Mouse (Mus musculus) intestine, embryonic 16.5 days (tissue): Measurements from ENCODE around the gene Bdh1. TPM values are rescaled to one million over a fixed set of nuclear protein-coding genes. Genes with fewer than 3 reads are reported as not detected.
"Not testable (repeated sequence)": the region's sequence is repeated elsewhere in the genome, so short reads cannot be mapped to it uniquely, and the experiment has no call there.

Experiments
- ATAC-seq: fragments of 200-750 bp; cut with Nextera tagmentation; 2 replicates; pipeline ENCODE4 v1.8.0; 2017; ENCODE audit warnings: moderate TSS enrichment, moderate library complexity
- H3K27ac ChIP-seq: fragments of 300-500 bp; sonication (generic); 2 replicates; pipeline ENCODE4 v1.5.1; 2014; ENCODE audit warnings: mild to moderate bottlenecking, low read length
- H3K27me3 ChIP-seq: fragments of 300-500 bp; sonication (generic); replicated peaks from 2 replicates; pipeline ENCODE4 v1.6.1; 2014; ENCODE audit warnings: low read length, control low read depth, mixed read lengths; ENCODE audit not compliant: control insufficient read depth, insufficient read depth
- H3K36me3 ChIP-seq: fragments of 300-500 bp; sonication (generic); 2 replicates; pipeline ENCODE4 v1.6.1; 2014; ENCODE audit warnings: low read length, control low read depth; ENCODE audit not compliant: control insufficient read depth, insufficient read depth
- H3K4me1 ChIP-seq: fragments of 300-500 bp; sonication (generic); 2 replicates; pipeline ENCODE4 v1.6.1; 2014; ENCODE audit warnings: low read length, control low read depth, mixed read lengths; ENCODE audit not compliant: control insufficient read depth, insufficient read depth
- H3K4me2 ChIP-seq: fragments of 300-500 bp; sonication (generic); 2 replicates; pipeline ENCODE4 v1.6.1; 2014; ENCODE audit warnings: low read depth, low read length, control low read depth
- H3K4me3 ChIP-seq: fragments of 300-500 bp; sonication (generic); 2 replicates; pipeline ENCODE4 v1.5.1; 2014; ENCODE audit warnings: mild to moderate bottlenecking, low read length
- H3K9ac ChIP-seq: fragments of 300-500 bp; sonication (generic); 2 replicates; pipeline ENCODE4 v1.6.1; 2014; ENCODE audit warnings: low read depth, low read length
- H3K9me3 ChIP-seq: fragments of 300-500 bp; sonication (generic); 2 replicates; pipeline ENCODE4 v1.6.1; 2016; ENCODE audit warnings: low read length, control low read depth; ENCODE audit not compliant: control insufficient read depth
- WGBS: fragments of 180-500 bp; shearing (Covaris S2); extraction: QIAGEN DNeasy Blood & Tissue Kit; methylation state at CpG from one replicate; pipeline ENCODE4 v1.1.7; 2014; 5-methylcytosine and 5-hydroxymethylcytosine counted together
- polyA plus RNA-seq: library from polyadenylated mRNA; unstranded; fragments of >200 nt; fragmentation: Nextera tagmentation; extraction: Ambion mirVana; gene quantifications from 2 replicates; pipeline ENCODE4 v1.2.1, GENCODE M21; 2015

Gene Bdh1
- polyA plus RNA-seq, 1 experiment from 2014 or later, result 272 TPM

GRCm38 (mm10) chr16:31466106-31466505, 44.0 kb downstream of the Bdh1 start:
- no peaks in the 10 kb centered on the region for H3K36me3 ChIP-seq
- ATAC-seq, result no peak
- H3K4me1 ChIP-seq, result 0 out of 2 replicates have a peak, but pooled peaks cover 2% of the 10 kb centered on the region
- no peak overlapping the region for H3K4me3 ChIP-seq
- 77% methylated on average over 5 of the region's 5 CpGs for WGBS
- no peaks in the 10 kb centered on the region for H3K9me3 ChIP-seq
- H3K4me2 ChIP-seq, result no peak overlapping the region
- H3K27ac ChIP-seq, result no peak overlapping the region
- no peaks in the 10 kb centered on the region for H3K27me3 ChIP-seq
- no peak overlapping the region for H3K9ac ChIP-seq

DNA sequence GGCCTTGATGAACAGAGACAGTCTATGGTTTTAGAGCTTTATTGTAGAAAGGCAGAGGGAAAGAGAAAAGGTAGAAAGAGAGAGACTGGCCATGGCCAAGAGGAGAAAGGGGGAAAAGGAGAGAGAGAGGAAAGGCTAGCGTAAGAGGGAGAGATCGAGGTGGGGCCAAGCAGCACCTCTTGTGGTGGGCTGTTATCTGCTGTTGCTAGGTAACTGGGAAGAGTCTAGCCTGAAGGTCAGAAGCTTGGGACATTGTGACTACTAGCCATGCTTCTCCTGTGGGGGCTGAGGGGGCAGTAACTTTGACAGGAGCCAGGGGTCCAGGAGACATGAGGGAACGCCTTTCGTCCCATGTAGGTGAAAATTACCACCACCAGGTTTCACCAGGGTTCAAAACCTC, 48.7 kb downstream of the Bdh1 start:
- H3K9me3 ChIP-seq, H3K4me3 ChIP-seq, H3K36me3 ChIP-seq, H3K4me1 ChIP-seq, H3K27me3 ChIP-seq, H3K27ac ChIP-seq, H3K9ac ChIP-seq, ATAC-seq, H3K4me2 ChIP-seq: not testable (repeated sequence)
- 79% methylated on average over 4 of the region's 4 CpGs for WGBS

DNA sequence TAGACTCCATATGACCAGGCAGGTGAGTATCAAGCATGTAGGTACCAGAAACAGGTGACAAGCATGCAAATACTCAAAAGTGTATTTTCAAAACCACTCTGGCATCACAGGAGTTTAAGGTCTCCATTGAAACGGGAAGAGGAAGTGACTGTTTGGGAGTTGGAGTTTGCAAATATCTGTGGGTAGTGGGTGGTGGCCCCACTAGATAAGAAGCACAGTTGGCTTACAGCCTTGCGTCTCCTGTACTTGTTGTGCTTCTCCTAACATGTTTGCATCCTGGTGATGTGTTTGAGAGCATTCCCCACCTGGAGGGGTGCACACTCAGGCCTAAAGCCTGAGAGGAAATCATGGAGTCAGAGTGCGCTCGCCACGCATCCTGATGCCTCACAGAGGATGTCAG, 49.9 kb downstream of the Bdh1 start:
- H3K4me1 ChIP-seq, result no peaks in the 10 kb centered on the region
- ATAC-seq, result no peak
- no peak overlapping the region for H3K9ac ChIP-seq
- no peak overlapping the region for H3K4me3 ChIP-seq
- H3K4me2 ChIP-seq, result no peak overlapping the region
- H3K27me3 ChIP-seq, result no peaks in the 10 kb centered on the region
- no peak overlapping the region for H3K27ac ChIP-seq
- H3K9me3 ChIP-seq, result no peaks in the 10 kb centered on the region
- no peaks in the 10 kb centered on the region for H3K36me3 ChIP-seq
- WGBS, result 84% methylated on average over 5 of the region's 5 CpGs

DNA sequence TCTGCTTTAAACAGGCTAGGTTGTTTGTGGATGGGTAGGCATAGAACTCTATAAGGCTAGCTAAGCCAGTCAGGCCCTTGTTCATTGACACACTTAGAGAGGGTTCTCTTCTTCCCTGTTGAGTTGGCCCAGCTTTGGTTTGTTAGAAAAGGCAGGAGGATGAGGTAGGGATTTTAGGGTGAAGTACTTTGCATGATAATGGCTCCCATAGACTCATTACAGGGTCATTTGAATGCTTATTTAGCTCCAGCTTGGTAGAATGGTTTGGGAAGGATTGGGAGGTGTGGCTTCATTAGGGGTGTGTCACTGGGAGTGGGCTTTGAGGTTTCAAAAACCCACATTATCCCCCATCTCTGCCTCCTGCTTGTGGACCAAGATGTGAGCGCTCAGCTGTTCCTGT, 51.1 kb downstream of the Bdh1 start:
- ATAC-seq, result no peak
- H3K9me3 ChIP-seq, result no peaks in the 10 kb centered on the region
- H3K27me3 ChIP-seq, result no peaks in the 10 kb centered on the region
- H3K27ac ChIP-seq, result no peak overlapping the region
- H3K9ac ChIP-seq, result no peak overlapping the region
- whole genome bisulfite sequencing, result 89% methylated on average over 1 of the region's 1 CpGs
- H3K4me1 ChIP-seq, result no peaks in the 10 kb centered on the region
- H3K36me3 ChIP-seq, result no peaks in the 10 kb centered on the region
- no peak overlapping the region for H3K4me2 ChIP-seq
- H3K4me3 ChIP-seq, result no peak overlapping the region

DNA sequence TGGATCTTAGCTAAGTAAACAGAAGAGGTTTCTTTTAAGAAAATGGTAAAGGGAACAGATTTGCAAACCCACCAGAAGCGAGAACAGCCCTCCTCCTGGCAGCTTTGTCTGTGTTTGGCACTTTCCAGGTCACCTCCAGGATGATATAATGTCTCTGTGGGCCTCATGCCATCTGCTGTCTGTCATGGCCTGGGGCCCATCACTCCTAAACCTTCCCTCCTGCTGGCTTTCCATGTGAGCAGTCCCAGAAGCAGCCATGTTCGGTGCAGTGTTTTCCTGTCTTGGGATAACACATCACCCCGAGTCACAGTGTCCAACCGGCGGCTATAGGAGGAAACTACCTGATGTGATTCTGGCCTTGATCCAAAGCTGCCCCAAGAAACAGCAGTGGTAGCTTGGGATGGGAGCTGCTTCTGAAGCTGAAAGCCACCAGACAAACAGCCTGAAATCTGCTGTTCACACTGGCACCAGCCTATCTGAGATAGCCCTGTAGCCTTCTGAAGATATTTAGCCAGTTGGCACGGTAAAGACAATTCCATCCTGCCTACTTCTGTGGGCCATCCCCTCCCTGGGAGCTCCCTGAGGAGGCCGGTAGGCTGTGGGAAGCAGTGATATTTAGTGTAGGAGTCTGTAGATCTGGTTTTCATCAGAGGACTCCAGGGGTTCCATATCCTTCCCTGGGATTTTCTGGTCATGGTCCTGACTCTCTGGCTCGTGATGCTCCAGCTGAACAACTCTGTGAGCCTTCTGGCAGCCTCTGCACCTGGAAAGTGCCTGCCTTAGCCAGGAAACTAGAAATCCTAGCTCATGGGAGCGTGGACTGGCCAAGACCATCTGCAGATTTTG, 53.3 kb downstream of the Bdh1 start:
- no peak for ATAC-seq
- Histone ChIP-seq H3K9ac (no peak overlapping the region), H3K9me3 (no peaks in the 10 kb centered on the region), H3K36me3 (no peaks in the 10 kb centered on the region), H3K27me3 (no peaks in the 10 kb centered on the region), H3K27ac (0 out of 2 replicates have a peak overlapping the region, but pooled peaks have one; percentile 1), H3K4me1 (no peaks in the 10 kb centered on the region), H3K4me2 (no peak overlapping the region), H3K4me3 (no peak overlapping the region)
- 51% methylated on average over 9 of the region's 9 CpGs for WGBS

DNA sequence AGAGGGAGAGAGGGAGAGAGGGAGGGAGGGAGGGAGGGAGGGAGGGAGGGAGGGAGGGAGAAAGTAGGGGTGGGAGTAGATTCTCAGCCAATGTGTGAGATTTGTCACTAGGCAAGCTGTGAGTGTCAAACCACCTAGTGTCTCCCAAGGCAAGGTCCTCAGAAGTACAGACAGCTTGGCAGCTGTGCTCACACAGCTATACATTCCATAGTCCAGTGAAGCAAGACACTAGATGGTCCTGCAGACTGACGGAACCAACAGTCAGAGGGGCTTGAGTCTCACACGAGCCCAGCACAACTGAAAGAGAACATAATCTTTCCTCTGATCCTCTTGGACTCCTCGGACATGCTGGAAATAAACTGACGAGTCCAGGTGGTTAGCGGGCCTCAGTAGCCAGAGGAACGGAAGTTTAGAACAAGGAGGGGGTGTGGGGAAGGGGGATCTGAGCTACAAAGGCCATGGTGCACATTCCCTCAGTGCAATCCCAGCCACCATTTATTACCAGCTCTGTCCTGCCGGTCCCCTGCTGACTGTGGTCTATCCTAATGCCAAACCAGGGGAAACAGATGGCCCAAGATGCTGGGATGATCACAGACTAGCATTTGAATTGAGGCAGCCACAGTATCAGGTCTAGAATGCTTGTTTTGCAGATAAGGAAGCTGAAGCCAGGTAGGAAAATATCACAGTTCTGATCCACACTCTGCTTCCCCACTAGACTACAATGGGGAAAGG, 55.0 kb downstream of the Bdh1 start:
- Histone ChIP-seq H3K36me3 (no peaks in the 10 kb centered on the region), H3K9ac (no peak overlapping the region), H3K9me3 (no peaks in the 10 kb centered on the region), H3K4me3 (no peak overlapping the region), H3K4me2 (no peak overlapping the region), H3K27ac (no peak overlapping the region), H3K4me1 (no peaks in the 10 kb centered on the region), H3K27me3 (no peaks in the 10 kb centered on the region)
- ATAC-seq, result no peak
- 40% methylated on average over 7 of the region's 7 CpGs for WGBS

GRCm38 (mm10) chr16:31485336-31485735, 63.3 kb downstream of the Bdh1 start:
- ATAC-seq, result no peak
- Histone ChIP-seq H3K36me3 (no peaks in the 10 kb centered on the region), H3K27me3 (no peaks in the 10 kb centered on the region), H3K9me3 (no peaks in the 10 kb centered on the region), H3K9ac (no peak overlapping the region), H3K4me2 (no peak overlapping the region), H3K4me3 (no peak overlapping the region), H3K4me1 (no peaks in the 10 kb centered on the region), H3K27ac (no peak overlapping the region)
- WGBS, result 90% methylated on average over 5 of the region's 5 CpGs

- H3K9ac ChIP-seq, result no peak overlapping the region
- H3K4me3 ChIP-seq, result no peak overlapping the region
- WGBS, result 87% methylated on average over 3 of the region's 3 CpGs
- no peaks in the 10 kb centered on the region for H3K27me3 ChIP-seq
- no peaks in the 10 kb centered on the region for H3K36me3 ChIP-seq
- no peaks in the 10 kb centered on the region for H3K4me1 ChIP-seq
- ATAC-seq, result no peak
- H3K4me2 ChIP-seq, result no peak overlapping the region
- no peaks in the 10 kb centered on the region for H3K9me3 ChIP-seq
- no peak overlapping the region for H3K27ac ChIP-seq
These were observed 65.2 kb downstream of the Bdh1 start for GRCm38 (mm10) chr16:31487266-31487665.

- WGBS, result 50% methylated on average over 3 of the region's 3 CpGs
- no peak for ATAC-seq
- peaks cover 12% of the 10 kb centered on the region for H3K4me1 ChIP-seq
These were observed 67.0 kb downstream of the Bdh1 start for GRCm38 (mm10) chr16:31489096-31489495.

More at GRCm38 (mm10) chr16:31489096-31489495, 67.0 kb downstream of the Bdh1 start:
- Histone ChIP-seq H3K27ac (no peak overlapping the region), H3K36me3 (no peaks in the 10 kb centered on the region), H3K4me3 (no peak overlapping the region), H3K9ac (no peak overlapping the region), H3K4me2 (no peak overlapping the region), H3K9me3 (no peaks in the 10 kb centered on the region), H3K27me3 (no peaks in the 10 kb centered on the region)
